Mouse (Mus musculus) bone marrow, adult 2 months (tissue): ENCODE results near the gene Gm11011.

ENCODE experiments used
- CTCF ChIP-seq: fragments of 200-500 bp; IDR thresholded peaks from 2 replicates; pipeline ENCODE4 v1.5.1; 2011; ENCODE audit warnings: low read length, control low read depth; ENCODE audit not compliant: control insufficient read depth, insufficient read depth
- POLR2A ChIP-seq: fragments of 200-500 bp; IDR thresholded peaks from 2 replicates; pipeline ENCODE4 v1.6.1; 2011; ENCODE audit warnings: low read depth, mild to moderate bottlenecking, control low read depth, low read length, borderline replicate concordance; ENCODE audit not compliant: control insufficient read depth

- TF ChIP-seq POLR2A (no peak), CTCF (no peak)
Observed at GRCm38 (mm10) chr2:169583476-169583875, 4.1 kb downstream of the Gm11011 start.
